Mouse (Mus musculus): ENCODE data around the gene Rbbp8nl. TPM values are rescaled to one million over a fixed set of nuclear protein-coding genes. Genes with fewer than 3 reads are reported as not detected.
A peak's percentile ranks its signal among the peaks of the same experiment; 100 is the strongest.

Rbbp8nl gene
- polyA plus RNA-seq, 1 experiment from 2014 or later = not detected

DNA sequence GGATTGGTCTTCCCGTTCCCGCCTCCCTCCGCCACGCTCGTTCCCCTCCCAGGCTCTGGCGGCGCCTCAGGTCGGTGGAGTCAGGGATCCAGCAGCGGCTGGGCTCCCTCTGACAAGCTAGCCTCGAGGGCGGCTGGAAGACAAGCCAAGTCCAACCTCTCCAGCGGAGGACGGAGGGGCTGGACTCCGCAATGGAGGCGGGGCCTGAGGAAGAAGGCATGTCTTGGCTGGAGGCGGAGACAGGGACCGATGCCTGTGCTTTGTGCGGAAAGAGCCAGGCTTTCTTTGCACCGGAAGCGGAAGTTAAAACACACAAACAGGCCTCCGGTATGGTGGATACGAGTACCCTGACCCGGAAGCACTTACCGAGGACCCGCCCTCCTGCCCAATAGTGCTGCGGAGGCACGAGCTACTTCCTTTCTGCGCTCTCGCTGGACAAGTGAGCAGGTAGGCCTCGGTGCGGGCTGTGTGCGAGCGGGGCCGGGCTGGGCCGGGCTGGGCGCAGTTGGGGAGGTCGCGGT is 32.6 kb downstream of the Rbbp8nl start, which contains the start of gene Rps21:
Gene Rps21, plus strand, starts transcription at position 377 of the 521 bp plus-strand sequence.
- H3K27me3 ChIP-seq = no peaks in the 10 kb centered on the region
- H3K4me1 ChIP-seq (replicated peaks) = peaks cover 34% of the 10 kb centered on the region
- peak within 1 kb of the TSS; percentile 87 for H3K27ac ChIP-seq (replicated peaks)
- under 1% methylated on average over 38 of the region's 38 CpGs for WGBS (ENCODE audit: insufficient replicate concordance)
- H3K9ac ChIP-seq = peak within 1 kb of the TSS; percentile 83
- H3K9me3 ChIP-seq (replicated peaks) = no peaks in the 10 kb centered on the region
- H3K4me2 ChIP-seq = peak within 1 kb of the TSS; percentile 93
- peak within 1 kb of the TSS; percentile 93 for H3K4me3 ChIP-seq (replicated peaks)
- peak; percentile 96 for ATAC-seq (ENCODE audit: insufficient read depth)
- H3K36me3 ChIP-seq (replicated peaks) = peaks cover 31% of the 10 kb centered on the region

GRCm38 (mm10) chr2:180256296-180257000 is 33.2 kb downstream of the Rbbp8nl start:
- no peaks in the 10 kb centered on the region for H3K9me3 ChIP-seq (replicated peaks)
- 17% methylated on average over 26 of the region's 26 CpGs for WGBS (ENCODE audit: insufficient replicate concordance)
- peaks cover 36% of the 10 kb centered on the region for H3K4me1 ChIP-seq (replicated peaks)
- H3K9ac ChIP-seq = peak overlapping the region; percentile 83
- peak; percentile 33 for ATAC-seq (ENCODE audit: insufficient read depth)
- peak overlapping the region; percentile 93 for H3K4me2 ChIP-seq
- H3K4me3 ChIP-seq (replicated peaks) = peak overlapping the region; percentile 93
- H3K36me3 ChIP-seq (replicated peaks) = peaks cover 31% of the 10 kb centered on the region
- no peaks in the 10 kb centered on the region for H3K27me3 ChIP-seq
- peak overlapping the region; percentile 87 for H3K27ac ChIP-seq (replicated peaks)

- H3K4me3 ChIP-seq (replicated peaks) = peak overlapping the region; percentile 93; the same call in 1 of the 2 replicates
- no peak for ATAC-seq (ENCODE audit: insufficient read depth)
These were observed 34.0 kb downstream of the Rbbp8nl start for GRCm38 (mm10) chr2:180255701-180256100.

GRCm38 (mm10) chr2:180254436-180255209 is 35.1 kb downstream of the Rbbp8nl start:
- no peak for ATAC-seq (ENCODE audit: insufficient read depth)
- Histone ChIP-seq H3K4me2 (no peak overlapping the region), H3K4me3 (replicated peaks) (no peak overlapping the region), H3K27ac (replicated peaks) (no peak overlapping the region), H3K36me3 (replicated peaks) (peaks cover 14% of the 10 kb centered on the region), H3K9me3 (replicated peaks) (no peaks in the 10 kb centered on the region), H3K4me1 (replicated peaks) (peaks cover 43% of the 10 kb centered on the region), H3K9ac (no peak overlapping the region), H3K27me3 (no peaks in the 10 kb centered on the region)
- whole genome bisulfite sequencing (ENCODE audit: insufficient replicate concordance) = 84% methylated on average over 5 of the region's 5 CpGs

More at GRCm38 (mm10) chr2:180255701-180256100, 34.0 kb downstream of the Rbbp8nl start:
- H3K9ac ChIP-seq = no peak overlapping the region
- no peaks in the 10 kb centered on the region for H3K27me3 ChIP-seq
- H3K4me2 ChIP-seq = peak overlapping the region; percentile 93
- WGBS (ENCODE audit: insufficient replicate concordance) = 56% methylated on average over 9 of the region's 9 CpGs
- H3K9me3 ChIP-seq (replicated peaks) = no peaks in the 10 kb centered on the region
- 0 out of 2 replicates have a peak overlapping the region, but pooled peaks have one; percentile 87 for H3K27ac ChIP-seq (replicated peaks)
- peaks cover 25% of the 10 kb centered on the region for H3K36me3 ChIP-seq (replicated peaks)
- H3K4me1 ChIP-seq (replicated peaks) = peaks cover 42% of the 10 kb centered on the region

- no peak overlapping the region for H3K4me3 ChIP-seq (replicated peaks)
- ATAC-seq (ENCODE audit: insufficient read depth) = no peak
- no peak overlapping the region for H3K27ac ChIP-seq (replicated peaks)
- no peaks in the 10 kb centered on the region for H3K27me3 ChIP-seq
- H3K9me3 ChIP-seq (replicated peaks) = no peaks in the 10 kb centered on the region
- no peak overlapping the region for H3K9ac ChIP-seq
- H3K4me1 ChIP-seq (replicated peaks) = peaks cover 29% of the 10 kb centered on the region
- 70% methylated on average over 3 of the region's 3 CpGs for WGBS (ENCODE audit: insufficient replicate concordance)
- no peak overlapping the region for H3K4me2 ChIP-seq
- no peaks in the 10 kb centered on the region for H3K36me3 ChIP-seq (replicated peaks)
These were observed 37.8 kb downstream of the Rbbp8nl start for GRCm38 (mm10) chr2:180251838-180252237.

DNA sequence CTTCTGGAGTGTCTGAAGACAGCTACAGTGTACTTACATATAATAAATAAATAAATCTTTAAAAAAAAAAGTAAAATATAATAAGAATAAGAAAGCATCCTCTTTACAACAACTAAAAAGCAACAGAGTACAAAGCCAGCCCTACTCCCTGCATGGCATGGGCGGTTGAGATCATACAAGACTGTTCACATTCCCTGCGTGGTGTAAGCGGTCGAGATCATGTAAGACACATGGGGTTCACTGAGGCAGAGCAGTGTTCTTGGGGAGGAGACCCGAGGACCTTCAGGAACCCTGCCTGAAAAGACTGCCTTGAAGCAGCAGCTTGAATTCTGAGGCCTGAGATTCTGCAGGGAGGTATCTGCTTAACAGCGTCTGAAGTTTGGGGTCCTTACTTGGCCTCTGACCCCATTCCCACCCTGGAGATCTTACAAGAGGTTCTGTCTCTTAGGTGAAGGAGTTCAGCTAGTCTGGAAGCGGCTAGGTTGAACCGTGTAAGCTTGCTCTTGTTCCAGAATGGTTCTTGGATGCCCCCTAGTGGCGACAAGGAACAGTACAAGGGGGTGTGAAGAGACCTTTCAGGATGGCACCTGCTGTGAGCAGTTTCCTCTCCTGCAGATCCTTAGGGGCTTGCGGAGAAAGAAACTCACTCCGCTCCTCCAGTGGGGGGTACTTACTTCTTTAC is 38.6 kb downstream of the Rbbp8nl start:
- 23% methylated on average over 11 of the region's 11 CpGs for WGBS (ENCODE audit: insufficient replicate concordance)
- Histone ChIP-seq H3K4me2 (no peak overlapping the region), H3K27me3 (no peaks in the 10 kb centered on the region), H3K36me3 (replicated peaks) (no peaks in the 10 kb centered on the region), H3K4me1 (replicated peaks) (peaks cover 21% of the 10 kb centered on the region), H3K9me3 (replicated peaks) (no peaks in the 10 kb centered on the region), H3K4me3 (replicated peaks) (no peak overlapping the region), H3K27ac (replicated peaks) (no peak overlapping the region), H3K9ac (no peak overlapping the region)
- ATAC-seq (ENCODE audit: insufficient read depth) = peak; percentile 70

DNA sequence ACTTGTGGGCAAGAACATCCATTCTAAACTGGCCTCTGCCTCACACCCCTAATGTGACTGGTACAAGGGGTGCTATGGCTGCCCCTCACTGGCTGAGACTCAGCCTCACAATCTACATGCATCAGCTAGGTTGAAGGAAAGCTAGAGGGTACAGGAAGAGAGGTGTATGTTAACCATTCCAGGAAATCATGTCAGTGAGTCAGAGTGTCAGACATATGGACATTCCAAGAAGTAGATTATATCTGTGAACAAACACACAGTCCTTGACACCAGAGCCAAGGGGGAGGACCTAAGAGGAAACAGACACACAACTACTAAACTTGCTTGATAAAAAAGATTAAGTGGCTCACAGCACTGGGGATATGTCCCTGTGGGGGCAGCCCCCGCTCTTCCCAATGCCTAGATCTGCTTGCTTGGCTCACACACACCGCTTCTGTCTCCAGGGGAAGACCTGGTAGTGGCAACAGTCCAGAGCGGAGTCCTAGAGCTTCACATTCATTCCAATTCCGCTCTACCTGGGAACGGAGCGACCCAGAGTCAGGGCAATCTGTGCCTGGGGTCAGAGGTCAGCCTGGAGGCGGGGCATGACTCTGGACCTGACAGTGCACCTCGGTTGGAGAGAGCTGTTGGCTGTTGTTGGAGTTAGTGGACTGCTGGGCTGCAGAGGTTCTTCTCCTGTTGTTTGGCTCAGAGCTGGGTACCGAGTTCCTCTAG is 40.6 kb downstream of the Rbbp8nl start:
- no peak overlapping the region for H3K9ac ChIP-seq
- no peak overlapping the region for H3K4me3 ChIP-seq (replicated peaks)
- ATAC-seq (ENCODE audit: insufficient read depth) = peak; percentile 45
- 62% methylated on average over 9 of the region's 9 CpGs for WGBS (ENCODE audit: insufficient replicate concordance)
- no peaks in the 10 kb centered on the region for H3K9me3 ChIP-seq (replicated peaks)
- 0 out of 2 replicates have a peak overlapping the region, but pooled peaks have one; percentile 29 for H3K27ac ChIP-seq (replicated peaks)
- H3K36me3 ChIP-seq (replicated peaks) = no peaks in the 10 kb centered on the region
- H3K27me3 ChIP-seq = no peaks in the 10 kb centered on the region
- H3K4me1 ChIP-seq (replicated peaks) = peaks cover 15% of the 10 kb centered on the region; the same call in 1 of the 2 replicates
- no peak overlapping the region for H3K4me2 ChIP-seq

DNA sequence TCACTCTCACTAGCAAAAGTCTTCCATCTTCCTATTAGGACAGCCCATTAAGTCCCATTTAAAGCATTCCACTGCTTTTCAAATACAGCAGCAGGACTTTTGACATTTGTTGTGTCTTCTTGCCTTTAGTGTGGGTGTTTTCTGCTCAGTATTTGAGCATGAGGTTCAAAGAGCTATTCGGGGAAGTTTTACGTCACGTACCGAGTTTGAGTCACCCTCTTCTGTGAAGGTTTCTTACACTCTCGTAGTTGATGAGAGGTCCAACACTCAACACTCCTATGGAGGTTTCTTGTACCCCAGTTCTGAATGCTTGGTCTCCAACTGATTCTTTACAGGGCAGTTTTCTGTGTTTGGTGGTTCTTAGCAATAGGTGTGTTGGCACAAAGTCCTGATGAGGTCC is 41.8 kb downstream of the Rbbp8nl start:
- no peak overlapping the region for H3K4me2 ChIP-seq
- H3K4me3 ChIP-seq (replicated peaks) = no peak overlapping the region
- peaks cover 15% of the 10 kb centered on the region; the same call in 1 of the 2 replicates for H3K4me1 ChIP-seq (replicated peaks)
- H3K36me3 ChIP-seq (replicated peaks) = no peaks in the 10 kb centered on the region
- H3K27ac ChIP-seq (replicated peaks) = no peak overlapping the region
- no peak for ATAC-seq (ENCODE audit: insufficient read depth)
- no peak overlapping the region for H3K9ac ChIP-seq
- WGBS (ENCODE audit: insufficient replicate concordance) = 75% methylated on average over 5 of the region's 5 CpGs
- no peaks in the 10 kb centered on the region for H3K9me3 ChIP-seq (replicated peaks)
- H3K27me3 ChIP-seq = no peaks in the 10 kb centered on the region

DNA sequence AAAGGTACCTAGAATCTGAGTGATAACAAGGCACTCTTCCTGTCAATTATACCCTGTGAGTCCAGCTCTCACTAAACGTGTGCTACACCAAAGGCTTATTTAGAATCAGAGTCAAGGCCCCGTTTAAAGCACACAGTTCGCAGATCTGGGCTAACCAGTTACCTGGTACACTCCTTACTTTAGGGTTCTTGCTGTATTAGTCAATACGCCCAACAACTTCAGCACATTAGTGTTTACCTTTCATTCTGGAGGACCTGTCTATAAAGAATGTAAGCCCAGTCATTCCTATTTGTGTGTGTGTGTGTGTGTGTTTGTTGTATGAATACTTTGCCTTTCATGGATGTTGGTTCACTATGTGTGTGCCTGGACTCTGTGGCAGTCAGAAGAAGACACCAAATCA is 46.6 kb downstream of the Rbbp8nl start:
- H3K4me2 ChIP-seq = no peak overlapping the region
- H3K36me3 ChIP-seq (replicated peaks) = no peaks in the 10 kb centered on the region
- H3K9ac ChIP-seq = no peak overlapping the region
- no peak for ATAC-seq (ENCODE audit: insufficient read depth)
- 72% methylated on average over 4 of the region's 4 CpGs for WGBS (ENCODE audit: insufficient replicate concordance)
- H3K4me1 ChIP-seq (replicated peaks) = peaks cover 7% of the 10 kb centered on the region
- no peaks in the 10 kb centered on the region for H3K27me3 ChIP-seq
- no peak overlapping the region for H3K27ac ChIP-seq (replicated peaks)
- H3K4me3 ChIP-seq (replicated peaks) = no peak overlapping the region
- no peaks in the 10 kb centered on the region for H3K9me3 ChIP-seq (replicated peaks)

DNA sequence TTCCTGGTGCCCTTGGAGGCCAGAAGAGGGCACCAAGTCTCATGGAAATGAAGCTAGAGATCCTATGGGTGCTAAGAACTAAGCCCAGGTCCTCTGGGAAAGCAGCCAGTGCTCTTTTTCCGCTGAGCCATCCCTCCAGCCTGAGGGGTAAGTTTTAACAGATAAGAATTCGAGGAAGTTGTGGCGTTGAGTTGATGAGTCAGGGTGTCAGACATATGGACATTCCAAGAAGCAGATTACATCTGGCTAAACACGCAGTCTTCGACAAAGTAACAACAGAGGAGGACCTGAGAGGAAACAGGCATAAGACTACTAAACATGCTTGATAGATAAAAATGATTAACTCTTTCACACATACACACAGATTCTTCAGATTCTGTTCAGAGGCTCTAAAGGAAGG is 51.1 kb downstream of the Rbbp8nl start:
- no peaks in the 10 kb centered on the region for H3K9me3 ChIP-seq (replicated peaks)
- H3K4me2 ChIP-seq = no peak overlapping the region
- H3K9ac ChIP-seq = peak overlapping the region; percentile 15; the same call in 1 of the 2 replicates
- no peak overlapping the region for H3K27ac ChIP-seq (replicated peaks)
- H3K27me3 ChIP-seq = no peaks in the 10 kb centered on the region
- WGBS (ENCODE audit: insufficient replicate concordance) = 12% methylated on average over 5 of the region's 5 CpGs
- ATAC-seq (ENCODE audit: insufficient read depth) = no peak
- H3K4me3 ChIP-seq (replicated peaks) = no peak overlapping the region
- no peaks in the 10 kb centered on the region for H3K36me3 ChIP-seq (replicated peaks)
- H3K4me1 ChIP-seq (replicated peaks) = peaks cover 48% of the 10 kb centered on the region
